Mouse (Mus musculus) neural tube, embryonic 12.5 days (tissue): Measurements from ENCODE around the gene Ppt1. TPM values are rescaled to one million over a fixed set of nuclear protein-coding genes. Genes with fewer than 3 reads are reported as not detected.

ENCODE experiments used
- ATAC-seq: fragments of 200-750 bp; cut with Nextera tagmentation; 2 replicates; pipeline ENCODE4 v1.8.0; 2017; ENCODE audit warnings: low read depth, mild to moderate bottlenecking, moderate TSS enrichment, moderate library complexity; ENCODE audit not compliant: low FRiP score
- H3K27ac ChIP-seq: fragments of 300-500 bp; sonication (generic); 2 replicates; pipeline ENCODE4 v1.5.1; 2016
- H3K27me3 ChIP-seq: fragments of 300-500 bp; sonication (generic); replicated peaks from 2 replicates; pipeline ENCODE4 v1.6.1; 2016; ENCODE audit warnings: mild to moderate bottlenecking
- H3K36me3 ChIP-seq: fragments of 300-500 bp; sonication (generic); 2 replicates; pipeline ENCODE4 v1.6.1; 2016; ENCODE audit warnings: mild to moderate bottlenecking
- H3K4me1 ChIP-seq: fragments of 300-500 bp; sonication (generic); 2 replicates; pipeline ENCODE4 v1.6.1; 2016
- H3K4me2 ChIP-seq: fragments of 300-500 bp; sonication (generic); replicated peaks from 2 replicates; pipeline ENCODE4 v1.6.1; 2016; ENCODE audit warnings: mild to moderate bottlenecking
- H3K4me3 ChIP-seq: fragments of 300-500 bp; sonication (generic); 2 replicates; pipeline ENCODE4 v1.5.1; 2016
- H3K9ac ChIP-seq: fragments of 300-500 bp; sonication (generic); 2 replicates; pipeline ENCODE4 v1.6.1; 2016; ENCODE audit warnings: mild to moderate bottlenecking
- H3K9me3 ChIP-seq: fragments of 300-500 bp; sonication (generic); 2 replicates; pipeline ENCODE4 v1.6.1; 2016; ENCODE audit warnings: mild to moderate bottlenecking
- WGBS: fragments of 180-500 bp; shearing (Covaris S2); methylation state at CpG from one replicate; pipeline ENCODE4 v1.1.7; 2016; 5-methylcytosine and 5-hydroxymethylcytosine counted together
- polyA plus RNA-seq: library from polyadenylated mRNA; unstranded; fragments of >200 nt; fragmentation: Nextera tagmentation; extraction: Ambion mirVana; gene quantifications from 2 replicates; pipeline ENCODE4 v1.2.1, GENCODE M21; 2016

The Ppt1 gene
- polyA plus RNA-seq, 1 experiment from 2014 or later, result 72.9 TPM

DNA sequence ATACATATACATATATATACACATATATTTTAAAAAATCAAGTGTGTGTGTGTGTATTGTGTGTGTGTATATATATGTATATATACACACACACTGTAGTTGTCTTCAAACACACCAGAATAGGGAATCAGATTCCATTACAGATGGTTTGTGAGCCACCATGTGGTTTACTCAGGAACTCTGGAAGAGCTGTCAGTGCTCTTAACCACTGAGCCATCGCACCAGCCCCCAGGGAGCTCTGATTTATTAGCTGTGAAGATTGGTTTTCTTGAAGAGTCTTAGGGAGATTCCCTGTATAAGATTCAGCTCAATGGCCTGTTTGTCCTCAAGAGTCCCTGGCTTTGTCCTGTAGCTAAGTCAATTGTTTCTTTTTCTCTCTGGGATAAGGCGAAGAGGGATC is 2.0 kb downstream of the Ppt1 start:
- no peaks in the 10 kb centered on the region for H3K27me3 ChIP-seq
- H3K36me3 ChIP-seq, result peaks cover 15% of the 10 kb centered on the region
- no peak overlapping the region for H3K9ac ChIP-seq
- H3K27ac ChIP-seq, result no peak overlapping the region
- ATAC-seq, result no peak
- WGBS, result 27% methylated on average over 2 of the region's 2 CpGs
- peak overlapping the region; percentile 24; the same call in 1 of the 2 replicates for H3K4me2 ChIP-seq
- H3K4me1 ChIP-seq, result peaks cover 17% of the 10 kb centered on the region
- no peak overlapping the region for H3K4me3 ChIP-seq
- 0 out of 2 replicates have a peak, but pooled peaks cover 6% of the 10 kb centered on the region for H3K9me3 ChIP-seq

DNA sequence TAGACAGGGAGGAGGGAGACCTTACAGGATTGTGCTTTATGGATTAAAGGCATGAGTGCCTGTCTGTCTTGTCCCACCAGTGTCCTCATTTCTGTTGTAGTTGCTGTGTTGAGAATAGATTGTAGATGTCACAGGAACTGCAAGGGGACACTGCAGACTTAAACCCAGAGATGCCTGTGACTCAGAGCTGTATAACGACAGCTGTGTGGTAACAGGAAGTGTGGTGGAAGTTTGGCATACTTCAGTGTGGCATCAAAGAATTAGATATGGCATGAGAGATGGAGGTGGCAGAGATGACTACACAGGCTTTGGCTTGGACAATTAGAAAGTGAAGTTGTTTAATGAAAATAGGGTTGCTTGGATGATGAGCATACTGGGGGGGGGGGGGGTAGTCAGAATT is 2.4 kb downstream of the Ppt1 start:
- H3K4me3 ChIP-seq, result no peak overlapping the region
- no peak overlapping the region for H3K27ac ChIP-seq
- H3K9ac ChIP-seq, result no peak overlapping the region
- no peak for ATAC-seq
- H3K36me3 ChIP-seq, result peaks cover 15% of the 10 kb centered on the region
- no peaks in the 10 kb centered on the region for H3K27me3 ChIP-seq
- H3K4me1 ChIP-seq, result peaks cover 17% of the 10 kb centered on the region
- 0 out of 2 replicates have a peak, but pooled peaks cover 6% of the 10 kb centered on the region for H3K9me3 ChIP-seq
- H3K4me2 ChIP-seq, result peak overlapping the region; percentile 24; the same call in 1 of the 2 replicates
- 56% methylated on average over 1 of the region's 1 CpGs for WGBS

DNA sequence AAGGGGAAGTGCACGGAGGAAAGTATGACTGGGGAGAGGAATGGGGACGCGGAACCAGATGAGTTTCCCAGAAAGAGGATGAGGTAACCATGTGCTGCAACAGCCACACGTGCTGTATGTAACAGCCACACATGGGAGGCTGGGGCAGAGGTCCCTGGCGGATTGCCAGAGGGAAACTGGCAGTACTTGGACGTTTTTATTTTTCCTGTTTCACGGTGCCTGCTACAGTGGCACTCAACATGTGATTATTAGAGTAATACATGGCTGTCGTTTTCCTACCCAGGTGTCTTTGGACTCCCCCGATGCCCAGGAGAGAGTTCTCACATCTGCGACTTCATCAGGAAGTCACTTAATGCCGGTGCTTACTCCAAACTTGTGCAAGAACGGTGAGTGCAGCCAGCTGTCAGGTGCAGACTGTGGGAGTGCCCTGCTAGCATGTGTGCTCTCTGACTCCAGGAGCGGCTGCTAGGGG is 12.1 kb downstream of the Ppt1 start:
- Histone ChIP-seq H3K36me3 (peaks cover 72% of the 10 kb centered on the region), H3K9ac (no peak overlapping the region), H3K4me1 (no peaks in the 10 kb centered on the region), H3K27me3 (no peaks in the 10 kb centered on the region), H3K9me3 (no peaks in the 10 kb centered on the region), H3K4me3 (no peak overlapping the region), H3K4me2 (no peak overlapping the region), H3K27ac (no peak overlapping the region)
- no peak for ATAC-seq
- WGBS, result 85% methylated on average over 13 of the region's 13 CpGs

DNA sequence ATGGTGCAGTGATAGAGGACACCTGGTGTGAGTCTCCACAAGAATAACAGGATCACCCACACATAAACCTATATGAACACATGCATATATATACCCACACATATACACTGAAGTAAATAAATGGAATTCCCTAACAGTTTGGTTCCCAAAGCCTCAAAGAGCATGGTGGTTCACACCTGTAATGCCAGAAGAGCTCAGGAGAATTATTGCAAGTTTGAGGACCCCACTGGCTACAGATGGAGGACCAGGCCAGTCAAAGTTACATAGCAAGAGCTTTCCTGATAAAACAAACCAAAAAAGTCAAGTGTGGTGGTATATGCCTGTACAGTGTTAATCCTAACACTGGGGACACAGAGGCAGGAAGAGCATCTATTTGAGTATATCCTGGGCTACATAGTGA is 15.5 kb downstream of the Ppt1 start:
- ATAC-seq, result no peak
- Histone ChIP-seq H3K27me3 (no peaks in the 10 kb centered on the region), H3K9ac (no peak overlapping the region), H3K9me3 (no peaks in the 10 kb centered on the region), H3K36me3 (peaks cover 71% of the 10 kb centered on the region), H3K27ac (no peak overlapping the region), H3K4me3 (no peak overlapping the region), H3K4me1 (no peaks in the 10 kb centered on the region), H3K4me2 (no peak overlapping the region)

DNA sequence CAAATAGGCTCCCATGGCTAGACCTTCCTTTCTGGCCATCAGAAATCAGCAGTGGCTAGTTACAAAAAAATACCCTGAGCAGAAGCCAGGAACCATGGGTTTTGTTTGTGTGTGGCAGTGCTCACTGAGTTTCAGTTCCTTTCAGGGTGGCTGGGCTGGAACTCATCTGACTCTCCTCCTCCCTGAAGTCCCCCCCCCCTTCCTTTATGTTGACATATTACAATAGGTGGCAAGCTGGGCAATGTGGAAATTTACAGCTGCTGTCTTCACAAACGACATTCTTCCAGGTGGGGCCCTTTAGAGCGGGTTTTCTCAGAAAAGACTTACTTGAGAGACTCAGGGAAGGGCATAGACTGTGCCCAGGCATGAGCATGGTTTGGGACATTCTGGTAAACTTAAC is 17.6 kb downstream of the Ppt1 start:
- H3K27ac ChIP-seq, result no peak overlapping the region
- 37% methylated on average over 2 of the region's 2 CpGs for WGBS
- H3K4me1 ChIP-seq, result no peaks in the 10 kb centered on the region
- H3K9me3 ChIP-seq, result no peaks in the 10 kb centered on the region
- H3K27me3 ChIP-seq, result no peaks in the 10 kb centered on the region
- H3K36me3 ChIP-seq, result peaks cover 74% of the 10 kb centered on the region
- no peak overlapping the region for H3K4me3 ChIP-seq
- H3K9ac ChIP-seq, result no peak overlapping the region
- ATAC-seq, result no peak
- no peak overlapping the region for H3K4me2 ChIP-seq

DNA sequence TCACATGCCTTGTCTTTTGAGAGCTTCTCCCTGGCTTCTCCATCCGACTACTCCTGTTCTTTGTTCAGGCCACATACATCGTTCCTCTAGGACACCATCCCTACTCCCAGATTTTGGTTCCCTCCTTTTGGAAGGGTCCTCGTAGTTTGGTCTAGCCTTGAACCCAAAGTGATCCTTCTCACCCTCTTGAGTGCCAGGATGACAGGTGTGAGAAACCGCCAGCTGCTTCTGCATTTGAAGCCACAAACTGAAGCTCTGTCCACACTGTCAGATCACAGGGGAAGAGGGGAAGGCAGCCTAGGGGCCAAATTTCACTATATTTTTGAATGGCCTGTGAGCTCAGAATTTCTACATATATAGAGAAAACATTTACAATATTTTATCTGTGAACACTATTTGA is 18.7 kb downstream of the Ppt1 start:
- Histone ChIP-seq H3K27ac (no peak overlapping the region), H3K9me3 (no peaks in the 10 kb centered on the region), H3K4me2 (no peak overlapping the region), H3K36me3 (peaks cover 73% of the 10 kb centered on the region), H3K27me3 (no peaks in the 10 kb centered on the region), H3K4me1 (no peaks in the 10 kb centered on the region), H3K9ac (no peak overlapping the region), H3K4me3 (no peak overlapping the region)
- 92% methylated on average over 4 of the region's 4 CpGs for WGBS
- ATAC-seq, result no peak

DNA sequence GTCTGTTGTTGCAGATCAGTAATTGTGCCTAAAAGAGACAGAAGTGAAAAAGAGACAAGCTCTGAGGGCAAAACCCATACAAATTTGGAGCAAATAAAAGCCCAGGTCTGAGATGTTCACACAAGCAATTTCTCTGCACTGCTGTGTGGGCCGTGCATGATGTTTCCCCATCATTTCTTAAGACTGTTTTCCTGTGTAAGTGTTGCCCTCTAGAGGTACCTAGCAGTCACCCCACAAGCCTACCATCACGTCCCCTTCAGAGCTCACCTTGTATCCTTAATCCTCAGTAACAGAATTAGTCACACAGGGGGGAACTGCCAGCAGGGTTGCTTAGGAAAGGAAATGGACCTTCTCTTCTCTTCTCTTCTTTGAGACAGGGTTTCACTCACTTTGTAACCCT is 21.9 kb downstream of the Ppt1 start:
- Histone ChIP-seq H3K4me3 (no peak overlapping the region), H3K9ac (no peak overlapping the region), H3K4me2 (no peak overlapping the region), H3K4me1 (no peaks in the 10 kb centered on the region), H3K27ac (no peak overlapping the region), H3K36me3 (peaks cover 80% of the 10 kb centered on the region), H3K9me3 (no peaks in the 10 kb centered on the region), H3K27me3 (no peaks in the 10 kb centered on the region)
- ATAC-seq, result no peak
- 54% methylated on average over 2 of the region's 2 CpGs for WGBS

DNA sequence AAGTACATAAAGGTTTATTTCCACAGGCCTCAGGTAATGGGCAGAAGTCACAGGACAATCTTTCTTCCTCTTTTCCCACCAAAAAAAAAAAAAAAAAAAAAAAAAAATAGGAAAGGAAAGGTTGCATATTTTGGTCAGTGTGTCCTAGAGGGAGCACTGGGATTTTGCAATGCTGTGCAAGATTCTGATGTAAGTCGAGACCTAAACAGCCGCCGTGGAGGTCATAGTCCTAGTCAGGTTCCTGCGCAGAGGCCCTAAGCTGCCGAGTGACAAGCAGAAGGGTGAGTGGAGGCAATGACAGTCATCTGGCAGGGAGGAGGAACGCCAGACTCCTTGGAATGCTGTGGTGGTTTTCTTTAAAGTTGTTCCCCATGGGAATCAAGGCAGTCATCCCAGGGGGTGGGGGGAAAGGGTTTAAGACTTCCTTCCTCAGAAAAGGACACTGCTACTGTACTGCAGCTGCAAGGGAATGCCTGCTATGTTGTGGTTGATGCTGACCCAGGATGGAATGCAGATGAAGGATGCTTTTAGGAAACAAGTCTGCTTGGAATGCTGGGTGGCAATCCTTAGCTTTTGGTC is 23.1 kb downstream of the Ppt1 start:
- ATAC-seq, result no peak
- Histone ChIP-seq H3K4me3 (no peak overlapping the region), H3K9me3 (no peaks in the 10 kb centered on the region), H3K27me3 (no peaks in the 10 kb centered on the region), H3K27ac (no peak overlapping the region), H3K36me3 (peaks cover 86% of the 10 kb centered on the region), H3K4me2 (no peak overlapping the region), H3K4me1 (no peaks in the 10 kb centered on the region), H3K9ac (no peak overlapping the region)
- WGBS, result 86% methylated on average over 6 of the region's 6 CpGs

DNA sequence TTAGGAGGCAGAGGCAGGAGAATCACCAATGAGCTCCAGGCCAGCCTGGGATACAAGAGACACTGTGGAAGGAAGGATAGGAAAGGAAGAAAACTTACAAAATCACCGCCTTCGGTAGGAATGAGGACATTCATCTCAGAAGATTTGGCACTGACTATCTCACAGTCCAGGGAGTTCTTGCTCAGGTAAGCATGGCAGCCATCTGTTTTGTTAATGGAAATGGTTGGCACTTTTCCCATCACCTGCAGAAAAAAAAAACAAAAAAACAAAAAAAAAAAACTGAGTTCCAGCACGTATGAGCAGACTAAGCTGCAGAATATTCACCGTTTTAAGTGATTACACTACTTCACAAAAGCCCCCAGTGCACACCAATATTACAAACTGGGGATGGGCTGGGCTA is 25.8 kb downstream of the Ppt1 start:
- Histone ChIP-seq H3K4me1 (no peaks in the 10 kb centered on the region), H3K27me3 (no peaks in the 10 kb centered on the region), H3K36me3 (peaks cover 86% of the 10 kb centered on the region), H3K9me3 (no peaks in the 10 kb centered on the region), H3K9ac (no peak overlapping the region), H3K4me2 (no peak overlapping the region), H3K4me3 (no peak overlapping the region), H3K27ac (no peak overlapping the region)
- WGBS, result 98% methylated on average over 4 of the region's 4 CpGs
- no peak for ATAC-seq

DNA sequence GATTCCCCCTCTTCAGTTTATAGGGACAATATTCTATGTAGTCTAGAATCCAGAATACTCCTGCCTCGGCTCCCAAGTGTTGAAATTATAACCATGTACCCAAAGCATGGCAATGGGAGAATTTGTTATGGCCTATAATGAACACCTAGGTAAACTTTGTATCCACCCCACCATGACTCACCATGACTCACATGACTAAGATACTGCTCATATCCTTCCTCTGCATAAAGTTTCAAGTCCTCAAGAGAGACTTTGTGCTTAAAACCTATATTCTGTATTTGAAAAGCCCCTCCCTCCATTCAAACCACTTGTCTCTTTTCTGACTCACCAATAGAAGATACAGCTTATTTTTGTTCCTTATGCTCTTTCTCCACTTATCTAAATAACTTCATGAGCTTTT is 32.0 kb downstream of the Ppt1 start:
- Histone ChIP-seq H3K4me3 (no peak overlapping the region), H3K36me3 (peaks cover 76% of the 10 kb centered on the region)
- 95% methylated on average over 1 of the region's 1 CpGs for WGBS

DNA sequence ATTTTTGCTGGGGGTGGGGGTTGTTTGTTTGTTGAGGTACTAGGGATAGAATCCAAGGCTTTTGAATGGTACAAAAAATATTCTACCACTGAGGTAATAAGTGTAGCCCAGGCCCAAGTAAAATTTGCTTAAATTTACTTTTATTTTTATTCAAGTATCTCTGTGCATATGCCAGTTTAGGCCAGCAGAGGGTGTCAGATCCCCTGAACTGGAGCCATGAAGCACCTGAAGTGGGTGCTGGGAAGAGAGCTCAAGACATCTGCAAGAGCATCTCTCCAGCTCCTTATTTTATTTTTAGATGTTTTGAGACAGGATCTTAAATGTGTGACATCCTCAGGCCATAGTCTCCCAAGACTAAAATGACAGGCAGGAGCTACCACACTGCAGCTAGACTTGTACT is 34.0 kb downstream of the Ppt1 start:
- Histone ChIP-seq H3K4me1 (no peaks in the 10 kb centered on the region), H3K27me3 (no peaks in the 10 kb centered on the region), H3K27ac (no peak overlapping the region), H3K4me2 (no peak overlapping the region), H3K36me3 (peaks cover 56% of the 10 kb centered on the region), H3K9me3 (no peaks in the 10 kb centered on the region), H3K4me3 (no peak overlapping the region), H3K9ac (no peak overlapping the region)
- ATAC-seq, result no peak

More for the DNA sequence above, 32.0 kb downstream of the Ppt1 start:
- H3K27ac ChIP-seq, result no peak overlapping the region
- no peaks in the 10 kb centered on the region for H3K27me3 ChIP-seq
- no peak overlapping the region for H3K9ac ChIP-seq
- H3K4me2 ChIP-seq, result no peak overlapping the region
- H3K9me3 ChIP-seq, result no peaks in the 10 kb centered on the region
- no peak for ATAC-seq
- H3K4me1 ChIP-seq, result no peaks in the 10 kb centered on the region

DNA sequence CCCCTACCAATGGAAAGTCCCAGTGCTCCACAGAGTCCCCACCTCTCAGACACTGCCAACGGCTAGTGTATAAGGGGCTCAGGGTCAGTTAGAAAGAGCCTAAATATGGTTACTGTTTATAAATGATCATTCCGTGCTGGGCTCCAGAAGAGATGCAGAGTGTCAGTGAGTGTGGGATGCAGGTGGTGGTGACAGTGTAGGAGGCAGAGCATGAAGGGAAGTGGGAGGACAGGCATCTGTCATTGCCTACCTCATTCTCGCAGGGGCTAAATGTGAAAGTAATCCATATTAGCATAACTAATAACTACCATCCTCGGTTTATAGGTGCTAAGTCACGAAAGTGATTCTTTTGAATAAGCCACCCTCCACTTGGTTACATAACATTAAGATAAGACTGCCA is 34.7 kb downstream of the Ppt1 start:
- no peak for ATAC-seq
- WGBS, result 89% methylated on average over 5 of the region's 5 CpGs
- no peak overlapping the region for H3K9ac ChIP-seq
- H3K27me3 ChIP-seq, result no peaks in the 10 kb centered on the region
- no peaks in the 10 kb centered on the region for H3K4me1 ChIP-seq
- H3K9me3 ChIP-seq, result no peaks in the 10 kb centered on the region
- H3K36me3 ChIP-seq, result peaks cover 49% of the 10 kb centered on the region
- H3K4me2 ChIP-seq, result no peak overlapping the region
- H3K4me3 ChIP-seq, result no peak overlapping the region
- H3K27ac ChIP-seq, result no peak overlapping the region

DNA sequence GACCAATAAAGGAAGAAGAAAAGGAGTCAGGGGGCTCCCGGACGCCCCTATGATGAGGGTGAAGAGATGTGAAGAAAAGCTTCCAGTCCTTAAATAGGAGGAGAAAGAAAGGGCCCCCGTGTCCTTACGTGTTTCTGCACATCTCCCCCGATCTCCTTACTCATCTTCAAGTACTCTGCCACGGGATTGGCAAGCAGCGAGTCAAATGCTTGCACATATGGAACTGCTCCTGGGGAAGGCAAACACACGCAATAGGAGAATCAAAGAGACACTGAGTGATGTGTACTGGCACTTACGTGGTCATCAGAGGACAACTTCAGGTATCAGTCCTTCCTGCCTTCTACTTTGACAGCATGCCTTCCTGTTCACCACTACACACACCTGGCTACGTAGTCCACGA is 35.2 kb downstream of the Ppt1 start:
- H3K4me3 ChIP-seq, result no peak overlapping the region
- no peaks in the 10 kb centered on the region for H3K9me3 ChIP-seq
- WGBS, result 92% methylated on average over 11 of the region's 11 CpGs
- no peak overlapping the region for H3K4me2 ChIP-seq
- no peak overlapping the region for H3K9ac ChIP-seq
- no peak overlapping the region for H3K27ac ChIP-seq
- H3K4me1 ChIP-seq, result no peaks in the 10 kb centered on the region
- no peaks in the 10 kb centered on the region for H3K27me3 ChIP-seq
- peaks cover 44% of the 10 kb centered on the region for H3K36me3 ChIP-seq
- no peak for ATAC-seq
